Comparison of ENCODE assay signal across 7 mouse cellular contexts in the genomic region with DNA sequence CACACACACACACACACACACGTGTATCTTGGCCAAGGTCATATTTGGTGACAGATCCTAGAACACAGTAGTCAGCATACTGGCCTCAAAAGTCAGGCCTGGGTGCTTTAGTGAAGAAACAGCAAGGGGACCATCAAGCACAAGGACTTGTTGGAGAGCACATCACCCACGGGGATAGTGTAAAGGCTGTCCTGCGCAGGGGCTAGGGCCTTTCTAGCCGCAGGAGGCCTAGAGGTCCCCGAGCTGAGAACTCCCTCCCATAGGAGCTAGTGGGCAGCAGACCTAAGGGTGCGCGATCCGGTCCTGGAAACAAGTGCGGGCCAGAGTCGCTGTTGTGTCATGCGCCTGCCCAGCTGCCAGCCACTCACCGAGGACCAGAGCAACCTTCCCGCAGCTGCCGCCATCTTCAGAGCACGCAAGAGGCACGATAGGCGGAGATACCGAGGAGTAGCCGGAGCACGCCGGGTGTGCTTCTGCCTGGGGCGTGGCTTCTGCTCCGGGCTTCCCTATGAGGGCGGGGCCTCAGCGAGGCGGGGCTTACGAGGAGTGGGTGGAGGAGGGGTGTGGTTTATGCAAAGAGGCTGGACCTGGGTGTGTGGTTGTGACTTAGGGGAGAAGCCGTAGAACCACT. TPM values are rescaled to one million over a fixed set of nuclear protein-coding genes. Genes with fewer than 3 reads are reported as not detected.
A peak's percentile ranks its signal among the peaks of the same experiment; 100 is the strongest.
DNase-seq lines count a peak whose midpoint lies in the region; ATAC-seq lines count a peak whose summit lies in the region.

Gene Prdx3, minus strand, starts transcription at position 493 of the 631 bp plus-strand sequence.

- no peaks in the 10 kb centered on the region for H3K9me3 ChIP-seq in embryonic facial prominence, embryonic 11.5 days (replicated peaks; ENCODE audit: control insufficient read depth, low read length)
- no peaks in the 10 kb centered on the region for H3K9me3 ChIP-seq in limb, embryonic 11.5 days (ENCODE audit: control insufficient read depth, low read length)
- H3K9me3 ChIP-seq in midbrain, embryonic 14.5 days (ENCODE audit: control insufficient read depth, low read length) = no peaks in the 10 kb centered on the region

- H3K36me3 ChIP-seq in embryonic facial prominence, embryonic 11.5 days (replicated peaks; ENCODE audit: control insufficient read depth, insufficient read depth, low read depth, low read length) = no peaks in the 10 kb centered on the region; the same call in 1 of the 2 replicates
- H3K36me3 ChIP-seq in limb, embryonic 11.5 days (ENCODE audit: control insufficient read depth, insufficient read depth, low read length) = peaks cover 4% of the 10 kb centered on the region; the same call in 1 of the 2 replicates
- peaks cover 11% of the 10 kb centered on the region for H3K36me3 ChIP-seq in midbrain, embryonic 14.5 days (ENCODE audit: control insufficient read depth, insufficient read depth, low read length)

- peak within 1 kb of the TSS; percentile 57 for H3K4me2 ChIP-seq in embryonic facial prominence, embryonic 11.5 days (ENCODE audit: low read depth, low read length)
- peak within 1 kb of the TSS; percentile 59 for H3K4me2 ChIP-seq in limb, embryonic 11.5 days (ENCODE audit: low read depth, severe bottlenecking)
- H3K4me2 ChIP-seq in midbrain, embryonic 14.5 days (ENCODE audit: low read length) = peak within 1 kb of the TSS; percentile 54

- peak within 1 kb of the TSS; percentile 75 for H3K9ac ChIP-seq in embryonic facial prominence, embryonic 11.5 days (replicated peaks; ENCODE audit: low read length)
- peak within 1 kb of the TSS; percentile 58 for H3K9ac ChIP-seq in limb, embryonic 11.5 days (ENCODE audit: low read length)
- H3K9ac ChIP-seq in midbrain, embryonic 14.5 days (replicated peaks; ENCODE audit: low read length) = peak within 1 kb of the TSS; percentile 39

- H3K27ac ChIP-seq in embryonic facial prominence, embryonic 11.5 days (replicated peaks; ENCODE audit: low read depth, low read length) = no peak within 1 kb of the TSS; the same call in 1 of the 2 replicates
- no peak within 1 kb of the TSS for H3K27ac ChIP-seq in limb, embryonic 11.5 days (replicated peaks; ENCODE audit: low read depth, low read length)
- peak within 1 kb of the TSS; percentile 50 for H3K27ac ChIP-seq in midbrain, embryonic 14.5 days (replicated peaks; ENCODE audit: low read depth, low read length)

- H3K4me1 ChIP-seq in embryonic facial prominence, embryonic 11.5 days (ENCODE audit: control insufficient read depth, insufficient read depth, low read length) = no peaks in the 10 kb centered on the region
- H3K4me1 ChIP-seq in limb, embryonic 11.5 days (ENCODE audit: control insufficient read depth, insufficient read depth, low read length) = no peaks in the 10 kb centered on the region
- peaks cover 3% of the 10 kb centered on the region for H3K4me1 ChIP-seq in midbrain, embryonic 14.5 days (ENCODE audit: control insufficient read depth, insufficient read depth, low read length)

- peak within 1 kb of the TSS; percentile 55 for H3K4me3 ChIP-seq in embryonic facial prominence, embryonic 11.5 days (ENCODE audit: low read depth, low read length)
- peak within 1 kb of the TSS; percentile 65 for H3K4me3 ChIP-seq in limb, embryonic 11.5 days (ENCODE audit: low read depth, low read length)
- H3K4me3 ChIP-seq in midbrain, embryonic 14.5 days (replicated peaks; ENCODE audit: low read depth, low read length) = peak within 1 kb of the TSS; percentile 45

- 0% methylated on average over 28 of the region's 28 CpGs for WGBS in embryonic facial prominence, embryonic 11.5 days
- WGBS in limb, embryonic 11.5 days = 0% methylated on average over 28 of the region's 28 CpGs
- WGBS in midbrain, embryonic 14.5 days = under 1% methylated on average over 28 of the region's 28 CpGs

- no peaks in the 10 kb centered on the region for H3K27me3 ChIP-seq in embryonic facial prominence, embryonic 11.5 days (ENCODE audit: control insufficient read depth, insufficient read depth, low read length)
- no peaks in the 10 kb centered on the region for H3K27me3 ChIP-seq in limb, embryonic 11.5 days (ENCODE audit: control insufficient read depth, insufficient read depth, low read length)
- H3K27me3 ChIP-seq in midbrain, embryonic 14.5 days (ENCODE audit: control insufficient read depth, insufficient read depth, low read length) = no peaks in the 10 kb centered on the region

- ATAC-seq in embryonic facial prominence, embryonic 11.5 days (replicated peaks; ENCODE audit: insufficient number of reproducible peaks, low FRiP score, low TSS enrichment, low read depth) = peak; percentile 96
- peak; percentile 98 for ATAC-seq in limb, embryonic 11.5 days (ENCODE audit: insufficient number of reproducible peaks, low FRiP score, low TSS enrichment, low read depth)
- peak; percentile 99 for ATAC-seq in midbrain, embryonic 14.5 days (ENCODE audit: low FRiP score, low TSS enrichment)

- peak; percentile 99 for DNase-seq in adrenal gland, postnatal 14 days
- DNase-seq in embryonic facial prominence, embryonic 11.5 days (ENCODE audit: low spot score) = peak; percentile 96
- DNase-seq in heart, adult 11 months = peak; percentile 100
- peak; percentile 98 for DNase-seq in kidney, adult 18-20 months
- peak; percentile 94 for DNase-seq in limb, embryonic 11.5 days (ENCODE audit: low spot score)
- DNase-seq in midbrain, embryonic 14.5 days = peak; percentile 95
- DNase-seq in spleen, adult 18-20 months = peak; percentile 98

RNA-seq across cellular contexts. Expression of gene Prdx3, which starts in this region (rescaled TPM):
- 509 and 525 TPM in 2 replicates for total RNA-seq in adrenal gland, postnatal 14 days (2021)
- polyA plus RNA-seq in embryonic facial prominence, embryonic 11.5 days (2014; fragmentation: Nextera tagmentation; extraction: Ambion mirVana) = 114 and 125 TPM in 2 replicates
- polyA plus RNA-seq in limb, embryonic 11.5 days (2014; fragmentation: Nextera tagmentation; extraction: Ambion mirVana) = 77.5 and 79.9 TPM in 2 replicates
- 105 and 107 TPM in 2 replicates for polyA plus RNA-seq in midbrain, embryonic 14.5 days (2014; fragmentation: Nextera tagmentation; extraction: Ambion mirVana)
